Mouse (Mus musculus) lung, embryonic 16.5 days (tissue): ENCODE measurements at regions not wholly inside any gene's neighbourhood (a gene's known extent, or its start where the extent isn't known, plus 50 kb on each side); places are given as distances from the start of the nearest gene placed in this dataset.

Experiments
- ATAC-seq: fragments of 200-750 bp; cut with Nextera tagmentation; 2 replicates; pipeline ENCODE4 v1.8.0; 2017; ENCODE audit warnings: low read depth, mild to moderate bottlenecking, moderate library complexity
- H3K27ac ChIP-seq: fragments of 300-500 bp; sonication (generic); 2 replicates; pipeline ENCODE4 v1.5.1; 2014; ENCODE audit warnings: mild to moderate bottlenecking, control low read depth, low read length
- H3K27me3 ChIP-seq: fragments of 300-500 bp; sonication (generic); 2 replicates; pipeline ENCODE4 v1.6.1; 2014; ENCODE audit warnings: low read depth, low read length, mixed read lengths; ENCODE audit not compliant: control insufficient read depth, insufficient read depth
- H3K36me3 ChIP-seq: fragments of 300-500 bp; sonication (generic); 2 replicates; pipeline ENCODE4 v1.6.1; 2014; ENCODE audit warnings: low read length; ENCODE audit not compliant: control insufficient read depth, insufficient read depth
- H3K4me1 ChIP-seq: fragments of 300-500 bp; sonication (generic); replicated peaks from 2 replicates; pipeline ENCODE4 v1.6.1; 2014; ENCODE audit warnings: low read length, mixed read lengths; ENCODE audit not compliant: control insufficient read depth, insufficient read depth
- H3K4me2 ChIP-seq: fragments of 300-500 bp; sonication (generic); 2 replicates; pipeline ENCODE4 v1.6.1; 2014; ENCODE audit warnings: low read depth, low read length, control low read depth
- H3K4me3 ChIP-seq: fragments of 300-500 bp; sonication (generic); 2 replicates; pipeline ENCODE4 v1.5.1; 2014; ENCODE audit warnings: mild to moderate bottlenecking, low read length, control low read depth
- H3K9ac ChIP-seq: fragments of 300-500 bp; sonication (generic); 2 replicates; pipeline ENCODE4 v1.6.1; 2014; ENCODE audit warnings: low read length, control low read depth
- H3K9me3 ChIP-seq: fragments of 300-500 bp; sonication (generic); 2 replicates; pipeline ENCODE4 v1.6.1; 2016; ENCODE audit warnings: low read length; ENCODE audit not compliant: control insufficient read depth
- WGBS: fragments of 180-500 bp; shearing (Covaris S2); extraction: QIAGEN DNeasy Blood & Tissue Kit; methylation state at CpG from one replicate; pipeline ENCODE4 v1.1.7; 2014; 5-methylcytosine and 5-hydroxymethylcytosine counted together

DNA sequence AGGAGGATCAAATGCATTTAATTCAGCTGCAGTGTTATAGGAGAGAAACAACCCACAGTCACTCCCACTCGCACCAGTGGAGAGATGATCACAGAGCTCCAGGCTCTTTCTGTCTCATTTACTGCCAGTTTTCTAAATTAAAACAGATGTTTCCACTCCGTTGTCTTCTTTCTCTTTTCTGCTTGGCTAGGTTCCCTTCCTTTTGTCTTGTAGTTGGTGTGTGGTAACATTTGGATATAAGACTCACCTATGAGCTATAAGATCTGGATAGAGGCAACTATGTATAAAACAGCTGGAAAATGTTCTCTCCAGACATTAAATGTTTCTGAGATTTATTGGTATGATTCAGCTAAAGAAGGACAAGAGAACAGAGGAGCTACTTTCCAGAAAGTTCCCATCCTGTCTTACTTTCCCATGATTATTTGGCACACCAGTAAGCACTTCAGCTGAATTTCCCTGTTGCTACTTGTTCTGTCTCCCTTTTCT, 63.1 kb upstream of the Ctsc start:
- H3K27me3 ChIP-seq, result no peaks in the 10 kb centered on the region
- H3K27ac ChIP-seq, result no peak overlapping the region; the same call in 1 of the 2 replicates
- H3K4me3 ChIP-seq, result no peak overlapping the region
- WGBS, result 48% methylated on average over 2 of the region's 2 CpGs
- ATAC-seq, result peak; percentile 71
- no peaks in the 10 kb centered on the region for H3K4me1 ChIP-seq
- no peak overlapping the region for H3K9ac ChIP-seq
- no peaks in the 10 kb centered on the region for H3K9me3 ChIP-seq
- no peak overlapping the region for H3K4me2 ChIP-seq
- H3K36me3 ChIP-seq, result no peaks in the 10 kb centered on the region

DNA sequence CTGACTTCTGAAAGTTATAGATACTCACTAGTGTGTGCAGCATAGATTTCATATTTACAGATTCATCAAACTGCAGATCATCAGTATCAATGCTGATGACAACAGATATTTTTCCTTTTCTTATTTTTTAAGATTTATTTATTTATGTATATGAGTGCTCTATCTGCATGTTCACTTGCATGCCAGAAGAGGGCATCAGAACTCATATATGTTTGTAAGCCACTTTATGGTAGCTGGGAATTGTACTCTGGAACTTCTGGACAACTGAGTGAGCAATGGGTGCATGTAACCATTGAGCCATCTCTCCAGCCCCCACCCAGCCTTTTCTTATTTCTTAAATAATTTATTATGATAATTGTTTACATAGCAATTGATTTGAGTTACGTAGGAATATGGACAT, 62.5 kb upstream of the Ctsc start:
- Histone ChIP-seq H3K27ac (no peak overlapping the region), H3K9me3 (no peaks in the 10 kb centered on the region), H3K36me3 (no peaks in the 10 kb centered on the region), H3K4me2 (no peak overlapping the region), H3K27me3 (no peaks in the 10 kb centered on the region), H3K4me3 (no peak overlapping the region), H3K9ac (no peak overlapping the region), H3K4me1 (no peaks in the 10 kb centered on the region)
- whole genome bisulfite sequencing, result 94% methylated on average over 1 of the region's 1 CpGs
- no peak for ATAC-seq

DNA sequence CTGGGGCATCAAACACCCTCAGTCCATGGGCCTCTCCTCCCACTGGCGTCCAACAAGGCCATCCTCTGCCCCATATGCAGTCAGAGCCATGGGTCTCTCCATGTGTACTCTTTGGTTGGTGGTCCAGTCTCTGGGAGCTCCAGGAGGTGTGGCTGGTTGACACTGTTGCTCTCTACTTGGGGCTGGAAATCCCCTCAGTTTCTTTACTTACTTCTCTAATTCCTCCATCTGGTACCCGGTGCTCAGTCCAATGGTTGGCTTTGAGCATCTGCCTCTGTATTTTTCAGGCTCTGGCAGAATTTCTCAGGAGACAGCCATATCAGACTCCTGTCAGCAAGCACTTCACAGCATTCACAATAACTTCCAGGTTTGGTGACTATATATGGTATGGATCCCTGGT, 55.7 kb upstream of the Ctsc start:
- 61% methylated on average over 2 of the region's 2 CpGs for WGBS
- no peak overlapping the region for H3K4me3 ChIP-seq

GRCm38 (mm10) chr7:88225800-88226199, 52.1 kb upstream of the Ctsc start:
- Histone ChIP-seq H3K36me3 (no peaks in the 10 kb centered on the region), H3K9me3 (no peaks in the 10 kb centered on the region), H3K4me2 (no peak overlapping the region), H3K4me1 (0 out of 2 replicates have a peak, but pooled peaks cover 3% of the 10 kb centered on the region), H3K27me3 (no peaks in the 10 kb centered on the region), H3K27ac (no peak overlapping the region), H3K9ac (no peak overlapping the region), H3K4me3 (no peak overlapping the region)
- WGBS, result 80% methylated on average over 1 of the region's 1 CpGs
- no peak for ATAC-seq

More for the DNA sequence above, 55.7 kb upstream of the Ctsc start:
- no peaks in the 10 kb centered on the region for H3K36me3 ChIP-seq
- H3K27ac ChIP-seq, result no peak overlapping the region
- no peaks in the 10 kb centered on the region for H3K4me1 ChIP-seq
- no peaks in the 10 kb centered on the region for H3K27me3 ChIP-seq
- no peak overlapping the region for H3K4me2 ChIP-seq
- H3K9ac ChIP-seq, result no peak overlapping the region
- H3K9me3 ChIP-seq, result no peaks in the 10 kb centered on the region
- ATAC-seq, result no peak
